Mouse (Mus musculus) cortical plate, adult 2 months (tissue): ENCODE measurements around the gene Akip1.

Source experiments
- CTCF ChIP-seq: fragments of 200-500 bp; IDR thresholded peaks from 2 replicates; pipeline ENCODE4 v1.5.1; 2011; ENCODE audit warnings: mild to moderate bottlenecking, control low read depth, low read length; ENCODE audit not compliant: insufficient read depth; ENCODE audit errors: extremely low read depth
- POLR2A ChIP-seq: fragments of 200-500 bp; IDR thresholded peaks from 2 replicates; pipeline ENCODE4 v1.6.1; 2011; ENCODE audit warnings: mild to moderate bottlenecking, low read length, control low read depth; ENCODE audit not compliant: insufficient read depth; ENCODE audit errors: extremely low read depth

GRCm38 (mm10) chr7:109704016-109704377, 507 bp downstream of the Akip1 start:
- no peak for TF ChIP-seq CTCF
- no peak for TF ChIP-seq POLR2A
